Mouse (Mus musculus) lung, embryonic 16.5 days (tissue): Measurements from ENCODE around the gene Rab17. TPM values are rescaled to one million over a fixed set of nuclear protein-coding genes. Genes with fewer than 3 reads are reported as not detected.

ENCODE experiments used
- polyA plus RNA-seq: library from polyadenylated mRNA; unstranded; fragments of >200 nt; fragmentation: Nextera tagmentation; extraction: Ambion mirVana; gene quantifications from 2 replicates; pipeline ENCODE4 v1.2.1, GENCODE M21; 2015

The Rab17 gene
- polyA plus RNA-seq, 1 experiment from 2014 or later, result 3.1 TPM

Other genes with a start within 250 kb of the Rab17 start
- gene Col6a3, start 125.7 kb downstream of the Rab17 start, polyA plus RNA-seq, result 107 and 119 TPM in 2 replicates
- gene Mlph, start 54.6 kb downstream of the Rab17 start, polyA plus RNA-seq, result 1.5 and 2.0 TPM in 2 replicates
- not detected in 2 replicates for gene Prlh, start 16.6 kb downstream of the Rab17 start, polyA plus RNA-seq
- gene Lrrfip1, start 29.1 kb upstream of the Rab17 start, polyA plus RNA-seq, result 70.5 and 78.6 TPM in 2 replicates
- 1.3 and 1.7 TPM in 2 replicates for gene Rbm44, start 175.4 kb upstream of the Rab17 start, polyA plus RNA-seq
- 8.6 and 9.4 TPM in 2 replicates for gene Ramp1, start 210.2 kb upstream of the Rab17 start, polyA plus RNA-seq